Comparison of ENCODE assay signal across 14 mouse cellular contexts in the genomic region with DNA sequence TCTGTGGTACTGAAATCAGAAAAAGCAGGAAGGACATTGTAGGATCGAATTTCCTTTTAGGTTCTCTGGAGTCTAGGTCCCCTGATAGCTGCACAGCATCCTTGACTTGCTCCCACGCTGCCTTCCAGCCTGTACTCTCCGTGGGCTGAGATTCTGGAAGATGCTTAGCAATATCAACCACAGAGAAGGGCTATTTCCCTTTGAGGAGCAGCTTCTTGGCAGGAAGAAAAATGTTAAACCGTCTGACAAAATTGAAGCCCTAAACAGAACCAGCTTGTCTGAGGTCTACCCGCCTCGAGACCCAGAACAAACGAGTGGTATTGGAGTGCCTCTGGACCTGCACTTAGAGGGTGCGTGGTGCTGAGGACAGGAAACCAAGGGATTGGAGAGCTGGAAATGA. TPM values are rescaled to one million over a fixed set of nuclear protein-coding genes. Genes with fewer than 3 reads are reported as not detected.
A peak's percentile ranks its signal among the peaks of the same experiment; 100 is the strongest.
DNase-seq lines count a peak whose midpoint lies in the region; ATAC-seq and TF ChIP-seq lines count a peak whose summit lies in the region.
"Had no signal": no experiment of that assay in that cellular context is flagged by ENCODE, and none has a peak within 500 bp of the region (broad histone marks: within the 10 kb centered on the region; RNA-seq: fewer than 3 reads in every experiment).

No protein-coding gene starts in this region.

- no peak overlapping the region for H3K4me3 ChIP-seq in heart, embryonic 16.5 days (ENCODE audit: low read length)
- no peak overlapping the region for H3K4me3 ChIP-seq in heart, embryonic 11.5 days (ENCODE audit: low read depth, low read length)
- H3K4me3 ChIP-seq in cortical plate, adult 2 months (ENCODE audit: insufficient read depth, low read length) = no peak overlapping the region
- H3K4me3 ChIP-seq in limb, embryonic 14.5 days (replicated peaks; ENCODE audit: low read length) = no peak overlapping the region
- H3K4me3 ChIP-seq: forebrain, embryonic 10.5 days; hindbrain, embryonic 10.5 days had no signal

- no peak for TF ChIP-seq POLR2A in cortical plate, adult 2 months (IDR thresholded peaks at IDR 0.05; ENCODE audit: extremely low read depth, insufficient read depth, low read length)
- TF ChIP-seq POLR2A in limb, embryonic 14.5 days (IDR thresholded peaks at IDR 0.05; ENCODE audit: borderline replicate concordance, extremely low read depth, insufficient read depth, insufficient read length) = no peak

- no peaks in the 10 kb centered on the region for H3K9me3 ChIP-seq in heart, embryonic 16.5 days (replicated peaks; ENCODE audit: control insufficient read depth, low read length)
- H3K9me3 ChIP-seq in heart, embryonic 11.5 days (replicated peaks; ENCODE audit: control insufficient read depth, low read length) = no peaks in the 10 kb centered on the region
- no peaks in the 10 kb centered on the region for H3K9me3 ChIP-seq in limb, embryonic 14.5 days (ENCODE audit: control insufficient read depth, low read length)
- H3K9me3 ChIP-seq: forebrain, embryonic 10.5 days; hindbrain, embryonic 10.5 days had no signal

- peak overlapping the region; percentile 16; the same call in 1 of the 2 replicates for H3K27ac ChIP-seq in heart, embryonic 16.5 days (ENCODE audit: low read length)
- no peak overlapping the region for H3K27ac ChIP-seq in heart, embryonic 11.5 days (ENCODE audit: low read depth, low read length)
- H3K27ac ChIP-seq in cortical plate, adult 2 months (ENCODE audit: insufficient read depth, low read length) = peak overlapping the region; percentile 16; the same call in 1 of the 2 replicates
- peak overlapping the region; percentile 65 for H3K27ac ChIP-seq in limb, embryonic 14.5 days (replicated peaks; ENCODE audit: low read depth, low read length)
- H3K27ac ChIP-seq: forebrain, embryonic 10.5 days; hindbrain, embryonic 10.5 days had no signal

- no peaks in the 10 kb centered on the region for H3K27me3 ChIP-seq in heart, embryonic 16.5 days (ENCODE audit: control insufficient read depth, insufficient read depth, low read length)
- no peaks in the 10 kb centered on the region for H3K27me3 ChIP-seq in heart, embryonic 11.5 days (ENCODE audit: control insufficient read depth, insufficient read depth, low read length)
- no peaks in the 10 kb centered on the region for H3K27me3 ChIP-seq in limb, embryonic 14.5 days (ENCODE audit: control insufficient read depth, insufficient read depth, low read length)

- no peak for ATAC-seq in heart, embryonic 16.5 days (replicated peaks; ENCODE audit: extremely low read depth, insufficient read depth, low FRiP score)
- ATAC-seq in heart, embryonic 11.5 days (replicated peaks; ENCODE audit: insufficient number of reproducible peaks, low FRiP score, low TSS enrichment) = no peak
- ATAC-seq in limb, embryonic 14.5 days (ENCODE audit: low FRiP score, low read depth) = no peak

- H3K9ac ChIP-seq in heart, embryonic 16.5 days (ENCODE audit: low read length) = no peak overlapping the region
- no peak overlapping the region for H3K9ac ChIP-seq in heart, embryonic 11.5 days (ENCODE audit: low read depth, low read length)
- no peak overlapping the region for H3K9ac ChIP-seq in limb, embryonic 14.5 days (ENCODE audit: low read depth, low read length, severe bottlenecking)

- DNase-seq in frontal cortex, postnatal 36 days (ENCODE audit: low spot score in 2 of 2) = peak; percentile 44 to 60
- DNase-seq in limb, embryonic 14.5 days (ENCODE audit: low spot score) = no peak
- no peak for DNase-seq in cerebellum, postnatal 14 days
- no peak for DNase-seq in c-Kit-positive CD71-positive TER-119-positive erythroid progenitor cells, embryonic 14.5 days (ENCODE audit: low spot score)
- DNase-seq in gastrocnemius, adult 18-20 months (ENCODE audit: low spot score) = no peak
- DNase-seq: kidney, adult 8-10 months; thymus, postnatal 25 days had no signal

- TF ChIP-seq CTCF in cortical plate, adult 2 months (IDR thresholded peaks at IDR 0.05; ENCODE audit: extremely low read depth, insufficient read depth, low read length) = no peak

- H3K4me2 ChIP-seq in heart, embryonic 16.5 days (ENCODE audit: low read depth, low read length) = no peak overlapping the region
- H3K4me2 ChIP-seq in heart, embryonic 11.5 days = no peak overlapping the region
- no peak overlapping the region for H3K4me2 ChIP-seq in limb, embryonic 14.5 days (replicated peaks; ENCODE audit: low read depth, low read length, severe bottlenecking)
- H3K4me2 ChIP-seq: midbrain, embryonic 11.5 days had no signal

- WGBS in heart, embryonic 16.5 days = 55% methylated on average over 8 of the region's 8 CpGs
- WGBS in heart, embryonic 11.5 days (ENCODE audit: insufficient replicate concordance) = 62% methylated on average over 8 of the region's 8 CpGs
- WGBS in limb, embryonic 14.5 days = 52% methylated on average over 8 of the region's 8 CpGs

- no peaks in the 10 kb centered on the region for H3K36me3 ChIP-seq in heart, embryonic 16.5 days (ENCODE audit: control insufficient read depth, insufficient read depth)
- no peaks in the 10 kb centered on the region for H3K36me3 ChIP-seq in heart, embryonic 11.5 days (ENCODE audit: control insufficient read depth, insufficient read depth, low read length)
- no peaks in the 10 kb centered on the region for H3K36me3 ChIP-seq in limb, embryonic 14.5 days (ENCODE audit: control insufficient read depth, insufficient read depth, low read length)
- H3K36me3 ChIP-seq: forebrain, embryonic 10.5 days; hindbrain, embryonic 10.5 days had no signal

- H3K4me1 ChIP-seq in heart, embryonic 16.5 days (ENCODE audit: control insufficient read depth, insufficient read depth, low read length) = peaks cover 16% of the 10 kb centered on the region
- H3K4me1 ChIP-seq in heart, embryonic 11.5 days (ENCODE audit: control insufficient read depth, insufficient read depth, low read length) = peaks cover 8% of the 10 kb centered on the region
- H3K4me1 ChIP-seq in cortical plate, adult 2 months (ENCODE audit: control insufficient read depth, insufficient read depth, low read length) = no peaks in the 10 kb centered on the region; the same call in 1 of the 2 replicates
- H3K4me1 ChIP-seq in limb, embryonic 14.5 days (ENCODE audit: control insufficient read depth, insufficient read depth, low read length) = peaks cover 40% of the 10 kb centered on the region

RNA-seq across cellular contexts. Expression of gene Col6a2, which starts 9.2 kb away (rescaled TPM):
- 100 and 120 TPM in 2 replicates for polyA plus RNA-seq in heart, embryonic 16.5 days (2015; fragmentation: Nextera tagmentation; extraction: Ambion mirVana)
- polyA plus RNA-seq in heart, embryonic 11.5 days (2014; fragmentation: Nextera tagmentation; extraction: Ambion mirVana) = 11.6 and 16.3 TPM in 2 replicates
- 19.5 and 22.7 TPM in 2 replicates for polyA plus RNA-seq in cortical plate, adult 2 months (2012; rRNA removed)
- polyA plus RNA-seq in limb, embryonic 14.5 days (2012; rRNA removed) = 365 and 415 TPM in 2 replicates
- 178 and 197 TPM in 2 replicates for polyA plus RNA-seq in limb, embryonic 14.5 days (2014; fragmentation: Nextera tagmentation; extraction: Ambion mirVana)
- total RNA-seq in gastrocnemius, adult 18-20 months (2021) = 10 to 100 TPM; 32.0 to 33.3 TPM
- total RNA-seq: granulocyte monocyte progenitor cell, adult 5-6 weeks had no signal

RNA-seq across cellular contexts. Expression of gene Ftcd, which starts 57.2 kb away (rescaled TPM):
- 3.5 and 4.0 TPM in 2 replicates for polyA plus RNA-seq in heart, embryonic 16.5 days (2015; fragmentation: Nextera tagmentation; extraction: Ambion mirVana)
- 1.9 and 3.4 TPM in 2 replicates for polyA plus RNA-seq in heart, embryonic 11.5 days (2014; fragmentation: Nextera tagmentation; extraction: Ambion mirVana)
- polyA plus RNA-seq in cortical plate, adult 2 months (2012; rRNA removed) = 0.04 and 0.06 TPM in 2 replicates
- polyA plus RNA-seq in limb, embryonic 14.5 days (2012; rRNA removed) = 0.08 TPM in 2 replicates
- polyA plus RNA-seq in limb, embryonic 14.5 days (2014; fragmentation: Nextera tagmentation; extraction: Ambion mirVana) = 0.06 and 0.50 TPM in 2 replicates
- total RNA-seq in gastrocnemius, adult 18-20 months (2021) = under 1 TPM in 1 of 2 experiments, not detected in 1; 0.57 TPM
- total RNA-seq: granulocyte monocyte progenitor cell, adult 5-6 weeks had no signal
- polyA plus RNA-seq: forebrain, embryonic 10.5 days; hindbrain, embryonic 10.5 days; midbrain, embryonic 11.5 days had no signal

Comparison
In these comparisons a context has a peak if more than half of its experiments do, and no peak if none do; other contexts are left out.
1. DNase-seq: peak in frontal cortex, postnatal 36 days (2 of 2); none in limb, embryonic 14.5 days (single experiment), cerebellum, postnatal 14 days (0 of 2), c-Kit-positive CD71-positive TER-119-positive erythroid progenitor cells, embryonic 14.5 days (single experiment) and gastrocnemius, adult 18-20 months (single experiment).